Mouse (Mus musculus): Measurements from ENCODE around the gene Dnah9.

GRCm38 (mm10) chr11:65801899-65802298, 366.5 kb downstream of the Dnah9 start:
- TF ChIP-seq CTCF (IDR thresholded peaks at IDR 0.05; ENCODE audit: low read depth, low read length) (no peak), POLR2A (IDR thresholded peaks at IDR 0.05; ENCODE audit: borderline replicate concordance, low read depth, low read length) (no peak)

All from bone marrow macrophage, adult 2 months (primary cell).